Mouse (Mus musculus): ENCODE measurements around the gene Taf1d. TPM values are rescaled to one million over a fixed set of nuclear protein-coding genes. Genes with fewer than 3 reads are reported as not detected.
"Not testable (repeated sequence)": the region's sequence is repeated elsewhere in the genome, so short reads cannot be mapped to it uniquely, and the experiment has no call there.

Taf1d gene
- polyA plus RNA-seq, 1 experiment: 47.0 TPM

- Histone ChIP-seq H3K79me3 (ENCODE audit: low read depth) (peaks cover 3% of the 10 kb centered on the region), H3K36me3 (ENCODE audit: control insufficient read depth, insufficient read depth) (no peaks in the 10 kb centered on the region), H3ac (ENCODE audit: control insufficient read depth, insufficient read length, low read depth) (no peak overlapping the region), H3K79me2 (ENCODE audit: control insufficient read depth, insufficient read depth) (peaks cover 10% of the 10 kb centered on the region), H3K4me3 (ENCODE audit: insufficient read depth, poor library complexity, severe bottlenecking) (no peak overlapping the region), H3K27me3 (ENCODE audit: control insufficient read depth, insufficient read depth, insufficient read length) (no peaks in the 10 kb centered on the region)
- TF ChIP-seq CEBPB (IDR thresholded peaks at IDR 0.05; ENCODE audit: low read depth) (no peak), USF1 (IDR thresholded peaks at IDR 0.05; ENCODE audit: low read depth) (no peak), CTCF (IDR thresholded peaks at IDR 0.05; ENCODE audit: control insufficient read depth, insufficient read depth, insufficient read length) (no peak), MYOG (IDR thresholded peaks at IDR 0.05; ENCODE audit: control insufficient read depth, extremely low read depth, insufficient read length) (no peak), MAX (IDR thresholded peaks at IDR 0.05) (no peak), MYOD1 (IDR thresholded peaks at IDR 0.05; ENCODE audit: control insufficient read depth, insufficient read length, low read depth) (no peak), FOSL1 (IDR thresholded peaks at IDR 0.05; ENCODE audit: insufficient read depth, low read length, poor library complexity, severe bottlenecking) (no peak)
Observed at GRCm38 (mm10) chr9:15301399-15301798, 4.6 kb upstream of the Taf1d start.

DNA sequence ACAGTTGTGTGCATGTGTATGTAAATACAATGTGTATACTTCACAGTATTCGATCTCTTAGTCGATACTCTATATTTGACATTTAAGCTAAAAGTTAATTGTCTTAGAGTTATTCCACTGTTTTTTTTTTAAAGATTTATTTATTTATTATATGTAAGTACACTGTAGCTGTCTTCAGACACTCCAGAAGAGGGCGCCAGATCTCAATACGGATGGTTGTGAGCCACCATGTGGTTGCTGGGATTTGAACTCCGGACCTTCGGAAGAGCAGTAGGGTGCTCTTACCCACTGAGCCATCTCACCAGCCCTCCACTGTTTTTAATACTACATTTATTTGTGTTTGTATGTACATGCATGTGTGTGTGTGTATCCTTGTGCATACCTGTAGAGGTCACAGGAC lies 4.0 kb upstream of the Taf1d start:
- H3K27me3 ChIP-seq (ENCODE audit: control insufficient read depth, insufficient read depth, insufficient read length); H3K79me3 ChIP-seq (ENCODE audit: low read depth); H3K4me3 ChIP-seq (ENCODE audit: insufficient read depth, poor library complexity, severe bottlenecking); H3K36me3 ChIP-seq (ENCODE audit: control insufficient read depth, insufficient read depth); H3ac ChIP-seq (ENCODE audit: control insufficient read depth, insufficient read length, low read depth): not testable (repeated sequence)
- H3K79me2 ChIP-seq (ENCODE audit: control insufficient read depth, insufficient read depth): peaks cover 16% of the 10 kb centered on the region

DNA sequence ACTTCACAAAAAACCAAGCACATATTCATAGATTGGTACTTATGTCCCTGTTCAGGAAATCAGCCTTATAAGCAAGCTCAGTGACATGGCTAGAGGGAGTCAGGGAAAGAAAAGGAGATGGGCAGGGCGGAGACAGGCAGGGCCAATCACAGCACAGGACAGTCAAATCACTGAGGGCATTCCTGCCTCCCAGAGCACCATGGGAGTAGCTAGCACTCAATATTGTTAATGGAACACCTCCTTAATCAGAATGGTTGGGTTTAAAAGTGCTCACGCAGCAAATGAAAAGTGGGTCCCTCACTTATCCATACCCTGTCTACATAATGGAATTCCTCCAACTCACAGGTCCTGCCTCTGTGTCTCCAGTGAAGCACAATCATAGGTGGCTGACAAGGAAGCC lies 3.1 kb upstream of the Taf1d start:
- Histone ChIP-seq H3K27me3 (ENCODE audit: control insufficient read depth, insufficient read depth, insufficient read length) (no peaks in the 10 kb centered on the region), H3K4me3 (ENCODE audit: insufficient read depth, poor library complexity, severe bottlenecking) (no peak overlapping the region), H3ac (ENCODE audit: control insufficient read depth, insufficient read length, low read depth) (no peak overlapping the region), H3K36me3 (ENCODE audit: control insufficient read depth, insufficient read depth) (peaks cover 14% of the 10 kb centered on the region), H3K79me3 (ENCODE audit: low read depth) (peaks cover 18% of the 10 kb centered on the region), H3K79me2 (ENCODE audit: control insufficient read depth, insufficient read depth) (peaks cover 25% of the 10 kb centered on the region)
- no peak for TF ChIP-seq MYOG (IDR thresholded peaks at IDR 0.05; ENCODE audit: control insufficient read depth, extremely low read depth, insufficient read length)
- no peak for TF ChIP-seq MAX (IDR thresholded peaks at IDR 0.05)
- TF ChIP-seq MYOD1 (IDR thresholded peaks at IDR 0.05; ENCODE audit: control insufficient read depth, insufficient read length, low read depth): no peak
- TF ChIP-seq FOSL1 (IDR thresholded peaks at IDR 0.05; ENCODE audit: insufficient read depth, low read length, poor library complexity, severe bottlenecking): no peak
- TF ChIP-seq CEBPB (IDR thresholded peaks at IDR 0.05; ENCODE audit: low read depth): no peak
- TF ChIP-seq USF1 (IDR thresholded peaks at IDR 0.05; ENCODE audit: low read depth): no peak
- TF ChIP-seq CTCF (IDR thresholded peaks at IDR 0.05; ENCODE audit: control insufficient read depth, insufficient read depth, insufficient read length): no peak

GRCm38 (mm10) chr9:15306398-15307119 lies 545 bp downstream of the Taf1d start, which contains the start of gene 4931406C07Rik:
Gene 4931406C07Rik (minus strand): TSS chr9:15306448.
- Histone ChIP-seq H3K79me2 (ENCODE audit: control insufficient read depth, insufficient read depth) (peaks cover 62% of the 10 kb centered on the region), H3K36me3 (ENCODE audit: control insufficient read depth, insufficient read depth) (peaks cover 50% of the 10 kb centered on the region), H3K79me3 (ENCODE audit: low read depth) (peaks cover 50% of the 10 kb centered on the region), H3K4me3 (ENCODE audit: insufficient read depth, poor library complexity, severe bottlenecking) (peak within 1 kb of the TSS; percentile 84), H3K27me3 (ENCODE audit: control insufficient read depth, insufficient read depth, insufficient read length) (no peaks in the 10 kb centered on the region), H3ac (ENCODE audit: control insufficient read depth, insufficient read length, low read depth) (peak within 1 kb of the TSS; percentile 80)
- TF ChIP-seq MAX (IDR thresholded peaks at IDR 0.05) (peak; percentile 75), CTCF (IDR thresholded peaks at IDR 0.05; ENCODE audit: control insufficient read depth, insufficient read depth, insufficient read length) (no peak), USF1 (IDR thresholded peaks at IDR 0.05; ENCODE audit: low read depth) (peak; percentile 32)

GRCm38 (mm10) chr9:15307257-15307656 lies 1.2 kb downstream of the Taf1d start:
- no peaks in the 10 kb centered on the region for H3K27me3 ChIP-seq (ENCODE audit: control insufficient read depth, insufficient read depth, insufficient read length)
- peaks cover 57% of the 10 kb centered on the region for H3K36me3 ChIP-seq (ENCODE audit: control insufficient read depth, insufficient read depth)
- no peak for TF ChIP-seq MYOD1 (IDR thresholded peaks at IDR 0.05; ENCODE audit: control insufficient read depth, insufficient read length, low read depth)
- no peak for TF ChIP-seq CEBPB (IDR thresholded peaks at IDR 0.05; ENCODE audit: low read depth)
- no peak for TF ChIP-seq MAX (IDR thresholded peaks at IDR 0.05)
- TF ChIP-seq FOSL1 (IDR thresholded peaks at IDR 0.05; ENCODE audit: insufficient read depth, low read length, poor library complexity, severe bottlenecking): no peak
- H3K79me2 ChIP-seq (ENCODE audit: control insufficient read depth, insufficient read depth): peaks cover 69% of the 10 kb centered on the region
- peak overlapping the region; percentile 66 for H3ac ChIP-seq (ENCODE audit: control insufficient read depth, insufficient read length, low read depth)
- H3K4me3 ChIP-seq (ENCODE audit: insufficient read depth, poor library complexity, severe bottlenecking): peak overlapping the region; percentile 84
- peaks cover 57% of the 10 kb centered on the region for H3K79me3 ChIP-seq (ENCODE audit: low read depth)

- Histone ChIP-seq H3ac (ENCODE audit: control insufficient read depth, insufficient read length, low read depth) (peak overlapping the region; percentile 21), H3K4me3 (ENCODE audit: insufficient read depth, poor library complexity, severe bottlenecking) (peak overlapping the region; percentile 84), H3K79me3 (ENCODE audit: low read depth) (peaks cover 62% of the 10 kb centered on the region), H3K79me2 (ENCODE audit: control insufficient read depth, insufficient read depth) (peaks cover 79% of the 10 kb centered on the region), H3K27me3 (ENCODE audit: control insufficient read depth, insufficient read depth, insufficient read length) (no peaks in the 10 kb centered on the region), H3K36me3 (ENCODE audit: control insufficient read depth, insufficient read depth) (peaks cover 67% of the 10 kb centered on the region)
- no peak for TF ChIP-seq CEBPB (IDR thresholded peaks at IDR 0.05; ENCODE audit: low read depth)
- TF ChIP-seq CTCF (IDR thresholded peaks at IDR 0.05; ENCODE audit: control insufficient read depth, insufficient read depth, insufficient read length): no peak
- no peak for TF ChIP-seq MAX (IDR thresholded peaks at IDR 0.05)
- TF ChIP-seq USF1 (IDR thresholded peaks at IDR 0.05; ENCODE audit: low read depth): no peak
- TF ChIP-seq MYOG (IDR thresholded peaks at IDR 0.05; ENCODE audit: control insufficient read depth, extremely low read depth, insufficient read length): no peak
- no peak for TF ChIP-seq FOSL1 (IDR thresholded peaks at IDR 0.05; ENCODE audit: insufficient read depth, low read length, poor library complexity, severe bottlenecking)
Observed at GRCm38 (mm10) chr9:15308254-15308653, 2.2 kb downstream of the Taf1d start.
